Mouse (Mus musculus) kidney, adult 18-20 months (tissue): Measurements from ENCODE around the gene D230025D16Rik.
"Not testable (repeated sequence)": the region's sequence is repeated elsewhere in the genome, so short reads cannot be mapped to it uniquely, and the experiment has no call there.

Source experiments
- DNase-seq: peaks from one replicate; pipeline ENCODE4 v3.0.0; 2021

Gene D230025D16Rik

GRCm38 (mm10) chr8:105269075-105269458 lies 44.1 kb downstream of the D230025D16Rik start:
- DNase-seq: no peak

- DNase-seq: peak; percentile 81
Measured at GRCm38 (mm10) chr8:105269461-105269947, 44.6 kb downstream of the D230025D16Rik start, which contains the start of gene Hsf4. Hsf4 (plus strand) TSS chr8:105269801.

- peak; percentile 8 for DNase-seq
Measured at GRCm38 (mm10) chr8:105270101-105270915, 45.4 kb downstream of the D230025D16Rik start.

GRCm38 (mm10) chr8:105270916-105271186 lies 45.9 kb downstream of the D230025D16Rik start:
- no peak for DNase-seq

GRCm38 (mm10) chr8:105275387-105275786 lies 50.4 kb downstream of the D230025D16Rik start:
- no peak for DNase-seq

- no peak for DNase-seq
Measured at GRCm38 (mm10) chr8:105275840-105276239, 50.9 kb downstream of the D230025D16Rik start, which contains the start of gene Nol3. Nol3 (plus strand) TSS chr8:105276140.

- peak; percentile 54 for DNase-seq
Measured at GRCm38 (mm10) chr8:105276292-105277120, 51.6 kb downstream of the D230025D16Rik start.

GRCm38 (mm10) chr8:105278911-105279334 lies 54.0 kb downstream of the D230025D16Rik start:
- peak; percentile 90 for DNase-seq

GRCm38 (mm10) chr8:105280567-105280966 lies 55.6 kb downstream of the D230025D16Rik start:
- no peak for DNase-seq

GRCm38 (mm10) chr8:105281821-105282220 lies 56.9 kb downstream of the D230025D16Rik start:
- no peak for DNase-seq

- no peak for DNase-seq
Measured at GRCm38 (mm10) chr8:105282239-105282638, 57.3 kb downstream of the D230025D16Rik start.

- DNase-seq: peak; percentile 51
Measured at GRCm38 (mm10) chr8:105283074-105283473, 58.1 kb downstream of the D230025D16Rik start.

GRCm38 (mm10) chr8:105285514-105285913 lies 60.6 kb downstream of the D230025D16Rik start:
- DNase-seq: no peak

GRCm38 (mm10) chr8:105286907-105287306 lies 62.0 kb downstream of the D230025D16Rik start:
- DNase-seq: no peak

- DNase-seq: no peak
Measured at GRCm38 (mm10) chr8:105288231-105288630, 63.3 kb downstream of the D230025D16Rik start.

GRCm38 (mm10) chr8:105288958-105289732 lies 64.2 kb downstream of the D230025D16Rik start:
- DNase-seq: peak; percentile 90

- DNase-seq: no peak
Measured at GRCm38 (mm10) chr8:105289805-105290460, 65.0 kb downstream of the D230025D16Rik start, which contains the start of gene 4931428F04Rik. 4931428F04Rik (minus strand) TSS chr8:105289864.

- peak; percentile 92 for DNase-seq
Measured at GRCm38 (mm10) chr8:105290554-105291314, 65.8 kb downstream of the D230025D16Rik start.

- DNase-seq: not testable (repeated sequence)
Measured at GRCm38 (mm10) chr8:105291364-105291763, 66.4 kb downstream of the D230025D16Rik start.

- DNase-seq: not testable (repeated sequence)
Measured at GRCm38 (mm10) chr8:105291802-105292201, 66.9 kb downstream of the D230025D16Rik start.

GRCm38 (mm10) chr8:105292471-105292870 lies 67.5 kb downstream of the D230025D16Rik start:
- no peak for DNase-seq
